Mouse (Mus musculus): ENCODE data around the gene Gulp1. TPM values are rescaled to one million over a fixed set of nuclear protein-coding genes. Genes with fewer than 3 reads are reported as not detected.

The Gulp1 gene
- polyA plus RNA-seq (2015; fragmentation: Nextera tagmentation; extraction: Ambion mirVana), result 15.1 and 16.7 TPM in 2 replicates

DNA sequence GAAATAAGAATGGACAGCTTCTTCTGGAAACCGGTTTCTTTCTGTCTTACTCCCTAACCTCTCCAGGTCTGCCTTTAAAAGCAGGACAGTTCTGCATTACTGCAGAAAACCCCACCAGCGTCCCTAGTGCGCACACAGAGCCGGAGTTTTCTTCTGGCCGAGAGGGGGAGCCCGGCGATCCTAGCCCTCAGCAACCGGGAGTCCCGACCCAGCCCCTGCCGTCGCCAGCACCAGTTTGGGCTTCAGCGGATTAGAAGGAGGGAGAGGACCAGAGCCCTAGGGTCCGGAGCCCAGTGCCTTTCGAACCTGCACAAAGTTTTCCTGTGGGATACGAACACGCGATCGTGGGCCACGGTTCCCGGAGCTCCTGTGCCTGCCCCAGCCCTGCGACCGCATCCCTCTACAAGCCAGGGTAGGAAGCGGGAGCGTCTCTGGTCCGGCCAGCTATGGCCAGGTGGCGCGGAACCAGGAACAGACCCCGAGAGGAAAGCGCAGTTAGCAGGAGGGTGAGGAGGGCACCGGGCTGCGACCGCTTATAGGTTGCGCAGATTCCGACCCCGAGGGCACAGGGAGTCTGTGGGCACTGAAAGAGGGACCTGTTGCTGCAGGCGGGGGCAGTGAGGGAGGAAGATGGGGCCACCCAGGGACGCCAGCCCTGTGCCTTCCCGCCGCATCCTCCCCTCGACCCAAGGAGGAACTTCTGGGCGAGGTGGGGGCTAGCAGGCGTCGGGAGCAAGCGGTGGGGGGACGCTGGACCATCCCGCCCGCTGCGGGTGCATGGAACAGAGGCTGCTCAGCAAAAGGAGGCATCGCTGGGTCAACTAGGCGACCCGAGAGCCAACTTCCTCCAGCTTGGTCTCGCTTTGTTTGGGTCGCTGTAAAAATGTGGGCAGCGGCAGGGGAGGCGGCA, at the start of gene Gulp1:
Gene Gulp1 (plus strand): TSS at position 51 of the 910 bp plus-strand sequence.

